9 mouse cellular contexts compared by ENCODE assay signal in genomic region chr2:20965361-20965760, GRCm38 (mm10). TPM values are rescaled to one million over a fixed set of nuclear protein-coding genes. Genes with fewer than 3 reads are reported as not detected.
A peak's percentile ranks its signal among the peaks of the same experiment; 100 is the strongest.
DNase-seq lines count a peak whose midpoint lies in the region; ATAC-seq and TF ChIP-seq lines count a peak whose summit lies in the region.
"Had no signal": no experiment of that assay in that cellular context is flagged by ENCODE, and none has a peak within 500 bp of the region (broad histone marks: within the 10 kb centered on the region; RNA-seq: fewer than 3 reads in every experiment).

No protein-coding gene starts in this region.

- peak overlapping the region; percentile 99 for H3K9ac ChIP-seq in heart, embryonic 13.5 days
- peak overlapping the region; percentile 96; the same call in 1 of the 2 replicates for H3K9ac ChIP-seq in forebrain, postnatal 0 days

- H3K4me1 ChIP-seq in heart, embryonic 13.5 days: peaks cover 65% of the 10 kb centered on the region
- peaks cover 64% of the 10 kb centered on the region for H3K4me1 ChIP-seq in embryonic facial prominence, embryonic 10.5 days
- peaks cover 33% of the 10 kb centered on the region for H3K4me1 ChIP-seq in forebrain, postnatal 0 days (ENCODE audit: insufficient read depth)
- peaks cover 73% of the 10 kb centered on the region for H3K4me1 ChIP-seq in midbrain, embryonic 10.5 days

- no peaks in the 10 kb centered on the region for H3K27me3 ChIP-seq in heart, embryonic 13.5 days (replicated peaks)
- H3K27me3 ChIP-seq in embryonic facial prominence, embryonic 10.5 days (replicated peaks; ENCODE audit: low read depth, poor library complexity, severe bottlenecking): no peaks in the 10 kb centered on the region
- no peaks in the 10 kb centered on the region for H3K27me3 ChIP-seq in forebrain, postnatal 0 days (ENCODE audit: insufficient read depth, low read length)
- no peaks in the 10 kb centered on the region for H3K27me3 ChIP-seq in midbrain, embryonic 10.5 days (ENCODE audit: low read depth, poor library complexity, severe bottlenecking)
- H3K27me3 ChIP-seq: CH12.LX had no signal

- H3K4me2 ChIP-seq in heart, embryonic 13.5 days: peak overlapping the region; percentile 94
- H3K4me2 ChIP-seq in forebrain, postnatal 0 days (ENCODE audit: low read depth): peak overlapping the region; percentile 90

- no peak for ATAC-seq in heart, embryonic 13.5 days (ENCODE audit: extremely low read depth, insufficient number of reproducible peaks, low FRiP score, low TSS enrichment)
- ATAC-seq in forebrain, postnatal 0 days: no peak

- no peaks in the 10 kb centered on the region for H3K9me3 ChIP-seq in heart, embryonic 13.5 days
- H3K9me3 ChIP-seq in embryonic facial prominence, embryonic 10.5 days: no peaks in the 10 kb centered on the region
- H3K9me3 ChIP-seq in forebrain, postnatal 0 days (ENCODE audit: low read length): no peaks in the 10 kb centered on the region
- no peaks in the 10 kb centered on the region for H3K9me3 ChIP-seq in midbrain, embryonic 10.5 days (replicated peaks)

- H3K27ac ChIP-seq in heart, embryonic 13.5 days (replicated peaks): no peak overlapping the region
- H3K27ac ChIP-seq in embryonic facial prominence, embryonic 10.5 days (replicated peaks): no peak overlapping the region
- H3K27ac ChIP-seq in forebrain, postnatal 0 days (ENCODE audit: low read depth, low read length): no peak overlapping the region
- no peak overlapping the region for H3K27ac ChIP-seq in midbrain, embryonic 10.5 days (replicated peaks)

- H3K36me3 ChIP-seq in heart, embryonic 13.5 days: no peaks in the 10 kb centered on the region
- H3K36me3 ChIP-seq in embryonic facial prominence, embryonic 10.5 days (replicated peaks): no peaks in the 10 kb centered on the region
- H3K36me3 ChIP-seq in forebrain, postnatal 0 days (ENCODE audit: insufficient read depth): no peaks in the 10 kb centered on the region
- 0 out of 2 replicates have a peak, but pooled peaks cover 2% of the 10 kb centered on the region for H3K36me3 ChIP-seq in midbrain, embryonic 10.5 days

- intact Hi-C loops in left cerebral cortex, postnatal 36 days (cut with DNase I): loop anchor here (5.0 kb wide), 3 partner anchors 63 to 222 kb away; no protein-coding TSS in a partner anchor

- peak overlapping the region; percentile 95 for H3K4me3 ChIP-seq in heart, embryonic 13.5 days
- peak overlapping the region; percentile 90 for H3K4me3 ChIP-seq in embryonic facial prominence, embryonic 10.5 days
- H3K4me3 ChIP-seq in forebrain, postnatal 0 days (ENCODE audit: low read depth, low read length): peak overlapping the region; percentile 93
- peak overlapping the region; percentile 93 for H3K4me3 ChIP-seq in midbrain, embryonic 10.5 days

- WGBS in heart, embryonic 13.5 days: 75% methylated on average over 3 of the region's 3 CpGs
- WGBS in embryonic facial prominence, embryonic 10.5 days: 90% methylated on average over 3 of the region's 3 CpGs
- WGBS in forebrain, postnatal 0 days: 42% methylated on average over 3 of the region's 3 CpGs
- WGBS in midbrain, embryonic 10.5 days: 88% methylated on average over 3 of the region's 3 CpGs

- DNase-seq in heart, adult 8-10 months (ENCODE audit: low spot score): no peak
- DNase-seq in embryonic facial prominence, embryonic 10.5 days (ENCODE audit: low spot score): no peak
- no peak for DNase-seq in forebrain, postnatal 0 days
- no peak for DNase-seq in midbrain, embryonic 10.5 days (ENCODE audit: low spot score)
- no peak for DNase-seq in urinary bladder, postnatal 25 days (ENCODE audit: low spot score)
- no peak for DNase-seq in left cerebral cortex, postnatal 36 days (ENCODE audit: low spot score in 2 of 2)
- DNase-seq in adrenal gland, postnatal 14 days: no peak

- TF ChIP-seq CTCF in forebrain, postnatal 0 days (IDR thresholded peaks at IDR 0.05; ENCODE audit: low read depth): no peak

RNA-seq across cellular contexts. Expression of gene Arhgap21, which starts 3.3 kb away (rescaled TPM):
- 11.7 and 11.8 TPM in 2 replicates for polyA plus RNA-seq in heart, embryonic 13.5 days (2015; fragmentation: Nextera tagmentation; extraction: Ambion mirVana)
- total RNA-seq in heart, adult 8-10 months (2022): 10 to 100 TPM; 77.8 to 86.8 (median 81.9) TPM
- polyA plus RNA-seq in embryonic facial prominence, embryonic 10.5 days (2016; fragmentation: Nextera tagmentation; extraction: Ambion mirVana): 15.7 and 23.1 TPM in 2 replicates
- 94.7 and 99.1 TPM in 2 replicates for total RNA-seq in forebrain, postnatal 0 days (2014; rRNA removed)
- 18.2 and 24.9 TPM in 2 replicates for polyA plus RNA-seq in forebrain, postnatal 0 days (2015; fragmentation: Nextera tagmentation; extraction: Ambion mirVana)
- 28.3 and 40.4 TPM in 2 replicates for polyA plus RNA-seq in midbrain, embryonic 10.5 days (2016; fragmentation: Nextera tagmentation; extraction: Ambion mirVana)
- 100 to 1,000 TPM; 210 to 310 TPM for total RNA-seq in left cerebral cortex, postnatal 36 days (2021)
- total RNA-seq in adrenal gland, postnatal 14 days (2021): 59.0 and 62.5 TPM in 2 replicates
